11 mouse cellular contexts compared by ENCODE assay signal in the genomic region with DNA sequence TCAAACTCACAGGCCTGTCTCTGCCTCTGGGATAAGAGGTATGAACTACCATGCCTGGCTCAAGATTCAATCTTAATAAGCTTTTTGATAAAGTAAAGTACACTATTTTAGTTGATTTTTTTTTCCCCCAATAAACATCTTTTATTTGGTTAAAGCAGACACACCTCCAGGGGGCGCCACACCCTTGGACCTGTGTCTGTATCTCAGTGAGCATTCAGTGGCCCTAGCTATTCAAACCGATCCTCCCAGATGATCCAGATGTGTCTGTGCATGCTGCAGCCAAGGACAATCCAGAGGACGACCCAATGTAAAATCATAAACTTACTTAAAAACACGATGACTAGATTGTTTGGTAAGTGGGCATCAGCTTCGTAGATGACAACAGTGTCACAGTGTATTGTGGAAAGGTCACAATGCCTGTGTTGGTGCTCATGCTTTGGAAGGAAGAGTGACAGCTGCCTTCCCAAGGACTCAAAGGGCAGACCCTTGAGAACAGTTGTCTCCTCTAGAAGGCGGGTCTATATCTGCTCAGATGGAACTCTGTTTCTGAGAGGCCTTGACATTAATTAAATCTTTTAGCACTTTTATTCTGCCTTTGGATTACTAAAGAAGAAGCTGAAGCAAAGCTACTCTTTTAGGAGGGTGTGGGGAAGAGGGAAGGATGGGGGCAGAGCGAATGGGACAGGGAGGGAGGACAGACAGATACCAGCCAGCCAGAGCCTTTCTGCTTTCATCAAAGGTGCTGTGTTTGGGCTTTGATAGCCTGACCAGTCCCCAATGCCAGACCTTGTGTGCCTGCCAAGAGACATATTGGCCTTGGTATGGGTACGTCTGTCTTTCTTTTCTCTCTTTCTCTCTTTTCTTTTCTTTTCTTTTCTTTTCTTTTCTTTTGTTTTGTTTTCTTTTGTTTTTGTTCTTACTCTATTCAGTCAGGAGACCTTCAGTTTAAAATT.
DNase-seq lines count a peak whose midpoint lies in the region; ATAC-seq and TF ChIP-seq lines count a peak whose summit lies in the region.
"Had no signal": no experiment of that assay in that cellular context is flagged by ENCODE, and none has a peak within 500 bp of the region (broad histone marks: within the 10 kb centered on the region; RNA-seq: fewer than 3 reads in every experiment).

No protein-coding gene starts in this region.

- 82% methylated on average over 8 of the region's 8 CpGs for WGBS in cerebellum, adult 2 months

- no peaks in the 10 kb centered on the region for H3K4me1 ChIP-seq in cerebellum, adult 2 months (ENCODE audit: control insufficient read depth, insufficient read depth, low read length)
- peaks cover 14% of the 10 kb centered on the region for H3K4me1 ChIP-seq in ES-Bruce4 (ENCODE audit: control insufficient read depth, insufficient read depth, low read length)

- H3K4me3 ChIP-seq in cerebellum, adult 2 months (replicated peaks; ENCODE audit: insufficient read depth, low read depth, low read length) = no peak overlapping the region
- no peak overlapping the region for H3K4me3 ChIP-seq in left cerebral cortex, adult 2 months
- no peak overlapping the region for H3K4me3 ChIP-seq in ES-Bruce4 (ENCODE audit: low read depth, low read length)
- H3K4me3 ChIP-seq: intestine, embryonic 15.5 days; neural tube, embryonic 15.5 days had no signal

- TF ChIP-seq CTCF in cerebellum, adult 2 months (IDR thresholded peaks at IDR 0.05; ENCODE audit: borderline replicate concordance, insufficient read depth, low read depth, low read length) = peak; percentile 18; the same call in 1 of the 2 replicates
- peak; percentile 28; the same call in 1 of the 2 replicates for TF ChIP-seq CTCF in left cerebral cortex, adult 2 months (IDR thresholded peaks at IDR 0.05)
- peak; percentile 11 for TF ChIP-seq CTCF in ES-Bruce4 (IDR thresholded peaks at IDR 0.05; ENCODE audit: low read depth, low read length)

- H3K27me3 ChIP-seq in cerebellum, adult 2 months (ENCODE audit: control insufficient read depth, insufficient read depth, low read length) = no peaks in the 10 kb centered on the region
- H3K27me3 ChIP-seq in ES-Bruce4 (ENCODE audit: control insufficient read depth, insufficient read depth, low read length, poor library complexity, severe bottlenecking) = no peaks in the 10 kb centered on the region
- H3K27me3 ChIP-seq: intestine, embryonic 15.5 days; neural tube, embryonic 15.5 days had no signal

- 0 out of 2 replicates have a peak, but pooled peaks have one; percentile 19 for TF ChIP-seq EP300 in ES-Bruce4 (IDR thresholded peaks at IDR 0.05; ENCODE audit: insufficient read depth, low read depth, low read length)

- 0 out of 2 replicates have a peak overlapping the region, but pooled peaks have one; percentile 7 for H3K9ac ChIP-seq in ES-Bruce4 (ENCODE audit: low read depth, poor library complexity, severe bottlenecking)
- H3K9ac ChIP-seq: intestine, embryonic 15.5 days; neural tube, embryonic 15.5 days had no signal

- TF ChIP-seq POLR2A in cerebellum, adult 2 months (IDR thresholded peaks at IDR 0.05; ENCODE audit: borderline replicate concordance, insufficient read depth, low read length) = no peak
- TF ChIP-seq POLR2A in ES-Bruce4 (IDR thresholded peaks at IDR 0.05; ENCODE audit: insufficient read depth, low read length) = no peak

- no peak for ATAC-seq in granulocyte monocyte progenitor cell, adult 5-6 weeks (replicated peaks; ENCODE audit: poor library complexity, severe bottlenecking)
- ATAC-seq: intestine, embryonic 15.5 days had no signal

- no peak for DNase-seq in cerebellum, adult 2 months
- no peak for DNase-seq in cerebellum, adult 18-20 months
- no peak for DNase-seq in left cerebral cortex, adult 2 months (ENCODE audit: extremely low spot score in 1 of 2, low spot score in 2 of 2)
- no peak for DNase-seq in left cerebral cortex, adult 18-20 months (ENCODE audit: low spot score in 2 of 2)
- peak; percentile 65 to 71 for DNase-seq in adrenal gland, postnatal 36 days
- DNase-seq in heart, postnatal 36 days = no peak
- DNase-seq: right cerebral cortex, postnatal 25 days had no signal

- H3K36me3 ChIP-seq in ES-Bruce4 (ENCODE audit: control insufficient read depth, insufficient read depth, low read length, poor library complexity, severe bottlenecking) = no peaks in the 10 kb centered on the region
- H3K36me3 ChIP-seq: intestine, embryonic 15.5 days; neural tube, embryonic 15.5 days had no signal

- no peak overlapping the region for H3K27ac ChIP-seq in cerebellum, adult 2 months (ENCODE audit: insufficient read depth, low read length)
- H3K27ac ChIP-seq in left cerebral cortex, adult 2 months = no peak overlapping the region
- H3K27ac ChIP-seq in ES-Bruce4 (ENCODE audit: insufficient read depth, low read length) = peak overlapping the region; percentile 99
- H3K27ac ChIP-seq: intestine, embryonic 15.5 days; neural tube, embryonic 15.5 days had no signal

- intact Hi-C loops in left cerebral cortex, adult 2 months (cut with DNase I) = no loop called here
- intact Hi-C loops in heart, postnatal 36 days (cut with DNase I) = no loop called here

- no peaks in the 10 kb centered on the region for H3K9me3 ChIP-seq in ES-Bruce4 (replicated peaks; ENCODE audit: control insufficient read depth, insufficient read depth, low read length, poor library complexity, severe bottlenecking)
- H3K9me3 ChIP-seq: intestine, embryonic 15.5 days; neural tube, embryonic 15.5 days had no signal

Comparison
In these comparisons a context has a peak if more than half of its experiments do, and no peak if none do; other contexts are left out.
1. DNase-seq: peak in adrenal gland, postnatal 36 days (2 of 2); none in cerebellum, adult 2 months (0 of 2), cerebellum, adult 18-20 months (0 of 2), left cerebral cortex, adult 2 months (0 of 2), left cerebral cortex, adult 18-20 months (0 of 2) and heart, postnatal 36 days (0 of 2).
2. Peak in every context shown above with its lines, with median percentiles within 50 percentile points of each other: CTCF ChIP-seq.